Mouse (Mus musculus): ENCODE data around the gene Cep164.

DNA sequence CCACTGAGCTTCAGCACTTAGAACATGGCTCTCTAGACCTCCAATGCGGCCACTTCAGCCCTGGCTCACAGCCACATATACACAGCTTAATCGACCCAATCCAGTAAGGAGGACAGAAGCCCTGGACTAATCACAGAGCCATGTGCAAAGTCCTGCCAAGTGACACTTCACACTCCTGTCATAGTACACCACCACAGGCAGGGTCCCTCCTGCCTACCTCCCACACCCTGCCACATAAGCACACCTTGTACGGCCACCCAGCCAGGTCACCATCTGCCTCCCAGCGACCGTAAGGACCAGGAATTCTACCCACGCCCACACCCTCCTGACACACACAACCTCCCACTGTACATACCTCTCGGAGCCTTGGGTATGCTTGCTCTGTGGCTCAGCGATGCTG, 41.4 kb downstream of the Cep164 start:
- TF ChIP-seq CTCF (IDR thresholded peaks at IDR 0.05) (no peak), EP300 (IDR thresholded peaks at IDR 0.05) (no peak)

Measured in lung, postnatal 0 days (tissue).